Mouse (Mus musculus) MN1 (cell line): Measurements from ENCODE around the gene Cstb.
"Not testable (repeated sequence)": the region's sequence is repeated elsewhere in the genome, so short reads cannot be mapped to it uniquely, and the experiment has no call there.

Experiments
- DNase-seq: peaks from one replicate; pipeline ENCODE4 v3.0.0-alpha.2; 2016; ENCODE audit warnings: low spot score

Cstb gene

DNA sequence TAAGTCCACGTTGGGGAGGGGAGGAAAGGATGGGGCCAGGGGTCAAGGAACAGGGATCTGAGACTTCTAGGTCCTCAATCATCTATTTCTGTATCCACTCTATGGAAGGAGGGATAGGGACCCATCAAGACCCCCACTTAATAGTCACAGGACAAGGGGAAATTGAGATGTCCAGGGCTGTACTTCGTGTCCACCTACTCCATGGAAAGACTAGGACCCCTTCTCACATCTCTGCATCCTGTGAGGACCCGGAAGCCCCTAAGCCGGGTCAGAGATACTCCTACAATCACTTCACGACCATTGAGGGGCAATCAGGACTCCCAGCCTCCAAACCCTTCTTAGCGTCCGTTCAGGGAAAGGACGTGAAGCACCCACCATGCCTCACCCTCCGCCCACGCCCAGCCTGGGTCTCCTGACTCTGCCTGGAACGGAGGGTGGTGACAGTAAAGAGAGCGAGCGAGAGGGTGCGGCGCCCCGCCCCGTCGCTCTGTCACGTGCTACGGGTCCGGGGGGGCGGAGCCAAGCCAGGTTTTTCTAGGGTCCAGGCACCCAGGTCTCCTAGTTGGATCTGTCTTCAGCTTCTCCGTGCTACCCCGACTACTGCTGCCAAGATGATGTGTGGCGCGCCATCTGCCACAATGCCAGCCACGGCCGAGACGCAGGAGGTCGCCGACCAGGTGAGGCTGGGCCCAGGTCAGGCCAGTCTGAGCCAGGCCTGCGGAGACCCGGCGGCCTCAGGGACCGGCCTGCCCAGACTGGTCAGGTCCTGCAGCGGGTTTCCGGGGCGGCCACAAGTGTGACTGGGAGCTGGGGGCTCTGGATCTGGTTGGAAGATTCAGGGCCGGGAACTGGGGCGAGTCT is at the start of gene Cstb:
TSS of gene Cstb (plus strand) at position 489 of the 861 bp plus-strand sequence.
- peak; percentile 95 for DNase-seq

- DNase-seq: no peak
These were observed 47.0 kb upstream of the Cstb start for GRCm38 (mm10) chr10:78378516-78378915.

DNA sequence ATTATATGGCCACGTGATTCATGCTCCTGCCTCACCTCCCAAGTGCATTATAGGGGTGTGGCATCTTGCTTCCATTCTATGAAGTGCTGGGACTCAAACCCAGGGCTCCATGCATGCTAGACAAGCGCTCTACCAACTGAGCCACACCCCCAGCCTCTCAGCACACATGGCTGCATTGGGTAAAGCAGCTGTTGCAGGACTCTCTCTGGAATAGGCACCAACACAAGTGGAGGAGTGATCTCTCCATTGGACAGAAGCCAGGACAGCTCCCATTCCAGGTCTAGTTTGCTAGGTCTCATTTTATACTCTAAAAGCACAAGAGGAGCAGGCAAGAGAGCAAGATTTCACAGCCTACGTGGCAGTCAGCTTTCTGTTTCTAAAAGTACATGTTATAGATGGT is 41.9 kb upstream of the Cstb start:
- no peak for DNase-seq

DNA sequence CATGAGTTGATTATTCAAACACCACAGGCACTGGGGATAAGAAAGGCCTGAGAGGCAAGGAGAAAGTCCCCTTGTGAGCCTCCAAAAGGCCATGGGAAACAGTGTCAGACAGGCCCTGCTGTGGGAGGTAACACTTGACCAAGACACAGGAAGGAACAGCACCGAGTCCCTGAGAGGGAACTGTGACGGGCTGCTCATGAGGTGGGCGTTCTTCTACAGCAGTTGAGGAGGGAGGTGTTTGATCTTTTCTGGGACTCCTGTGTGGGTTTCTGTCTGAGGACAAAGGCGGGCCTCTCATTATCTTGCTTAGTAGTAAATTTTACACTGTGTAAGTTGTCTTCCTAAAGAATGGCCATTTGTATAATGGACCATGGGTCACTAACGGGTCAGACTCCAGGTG is 39.9 kb upstream of the Cstb start:
- no peak for DNase-seq

DNA sequence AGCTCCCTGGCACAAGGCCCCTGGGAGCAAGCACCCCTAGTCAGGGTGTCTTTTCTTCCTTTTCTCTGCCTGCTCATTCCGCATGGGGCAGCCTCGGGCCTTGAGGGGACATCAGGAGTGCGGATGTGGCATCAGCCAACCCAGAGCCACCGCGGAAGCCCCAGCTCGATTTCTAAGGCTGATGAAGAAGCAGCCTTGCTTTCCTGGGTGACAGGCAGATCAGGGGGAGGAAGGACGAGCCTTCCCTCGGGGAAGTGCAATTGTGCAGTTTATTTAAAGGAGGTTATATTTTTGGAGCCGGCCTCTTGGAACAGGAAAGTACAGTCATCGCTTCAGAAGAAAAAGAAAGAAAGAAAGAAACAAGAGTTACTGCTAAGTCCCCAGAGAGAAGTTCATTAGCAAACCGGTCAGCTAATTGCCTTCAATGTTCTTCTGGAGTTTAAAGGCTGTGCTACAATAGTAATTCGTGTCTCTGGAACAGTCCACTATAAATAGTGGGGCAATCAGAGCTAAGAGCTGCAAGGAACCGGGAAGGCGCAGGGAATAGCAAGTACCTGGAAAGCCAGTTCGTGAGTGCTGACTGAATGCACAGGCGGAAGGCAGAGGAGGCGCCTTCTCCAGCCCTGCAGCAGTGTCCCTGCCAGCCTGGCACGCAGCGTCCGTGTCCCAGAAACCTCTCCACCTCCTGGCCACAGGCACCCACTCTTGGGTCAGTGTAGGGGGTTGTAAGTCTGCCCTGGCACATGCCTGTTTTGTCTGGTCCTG is 37.1 kb upstream of the Cstb start:
- no peak for DNase-seq

DNA sequence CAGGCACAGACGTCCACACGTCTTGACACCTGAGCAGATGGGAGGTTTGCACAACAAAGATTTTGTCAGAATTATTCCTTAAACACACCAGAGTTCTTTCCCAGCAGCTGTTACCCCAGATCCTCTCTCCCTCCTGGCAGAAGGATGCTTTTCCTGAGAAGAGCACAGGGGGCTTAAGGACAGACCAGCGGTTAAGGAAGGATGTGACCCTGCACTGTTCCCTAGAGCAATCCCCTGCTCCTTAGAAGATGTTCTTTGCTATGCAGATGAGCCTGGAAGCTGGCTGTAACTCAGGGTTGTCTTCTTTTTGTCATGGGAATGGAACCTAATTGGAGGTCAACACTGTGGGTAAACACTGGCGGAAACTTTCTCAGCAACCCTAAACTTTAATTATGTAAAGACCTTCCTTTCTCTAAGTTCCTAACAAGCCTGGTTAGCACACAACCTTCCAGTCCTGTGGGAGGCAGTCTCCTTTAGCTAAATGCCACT is 34.4 kb upstream of the Cstb start:
- DNase-seq: no peak

- peak; percentile 79 for DNase-seq
These were observed 33.4 kb upstream of the Cstb start for GRCm38 (mm10) chr10:78392072-78392471.

- peak; percentile 78 for DNase-seq
These were observed 30.1 kb upstream of the Cstb start for GRCm38 (mm10) chr10:78395377-78395776.

- DNase-seq: peak; percentile 100
These were observed 29.4 kb upstream of the Cstb start for GRCm38 (mm10) chr10:78395819-78396624.

DNA sequence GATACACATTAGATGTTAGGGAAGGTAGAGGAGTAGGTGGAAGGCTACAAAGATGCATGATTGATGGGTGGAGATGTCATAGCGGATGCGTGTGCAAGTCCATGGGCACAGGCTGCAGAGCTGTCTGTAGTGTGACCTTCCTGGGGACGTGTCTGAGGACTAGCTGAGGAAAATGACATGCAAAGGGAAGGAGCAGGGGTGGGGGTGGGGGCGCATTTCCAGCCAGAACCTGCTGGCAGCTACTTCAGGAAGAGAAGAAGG is 28.9 kb upstream of the Cstb start:
- no peak for DNase-seq

DNA sequence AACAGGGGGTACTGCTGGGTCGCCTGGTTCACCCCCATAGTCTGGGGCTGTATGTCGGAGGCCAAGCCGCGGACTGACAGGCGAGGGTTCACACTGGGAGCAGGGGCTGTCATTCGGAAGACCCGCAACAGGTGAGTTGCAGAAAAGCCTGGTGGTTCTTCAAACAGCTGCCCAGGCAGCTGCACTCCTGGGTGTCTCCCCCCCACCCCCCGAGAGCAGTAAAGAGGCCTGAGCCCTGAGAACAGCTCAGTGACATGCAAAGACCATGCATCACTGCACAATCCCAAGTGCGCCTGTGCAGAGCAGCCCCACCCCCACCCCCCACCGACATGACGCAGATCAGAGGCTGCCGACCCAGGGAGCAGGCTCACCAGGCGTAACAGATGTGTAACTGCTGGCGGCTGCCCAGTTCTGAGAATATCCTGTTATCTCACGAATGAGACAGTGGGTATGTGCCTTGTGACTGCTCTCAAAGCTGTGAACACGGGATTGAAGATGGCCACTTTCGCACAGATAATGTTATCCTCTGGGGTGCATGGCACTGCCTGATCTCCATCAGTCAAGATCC is 26.3 kb upstream of the Cstb start:
- DNase-seq: peak; percentile 98

DNA sequence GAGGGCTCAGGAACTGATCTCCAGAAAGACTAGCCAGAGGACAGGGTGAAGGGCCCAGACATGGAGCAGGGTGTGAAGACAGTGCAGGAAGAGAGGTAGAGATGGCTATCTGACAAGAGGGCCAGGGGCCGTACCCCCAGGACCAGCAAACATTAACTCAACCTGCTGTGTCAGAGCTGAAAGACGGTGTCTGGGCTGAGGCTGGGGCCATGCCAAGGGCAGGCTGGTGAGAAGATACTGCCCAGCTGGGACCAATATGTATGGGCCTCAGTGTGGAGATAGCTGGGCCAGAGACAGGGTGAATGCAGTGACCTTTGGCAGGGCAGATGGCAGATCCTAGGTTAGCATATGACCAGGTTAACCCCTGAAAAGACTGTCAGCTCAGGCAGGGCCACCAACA is 24.3 kb upstream of the Cstb start:
- peak; percentile 53 for DNase-seq

GRCm38 (mm10) chr10:78402301-78402922 is 23.1 kb upstream of the Cstb start:
- DNase-seq: peak; percentile 68

DNA sequence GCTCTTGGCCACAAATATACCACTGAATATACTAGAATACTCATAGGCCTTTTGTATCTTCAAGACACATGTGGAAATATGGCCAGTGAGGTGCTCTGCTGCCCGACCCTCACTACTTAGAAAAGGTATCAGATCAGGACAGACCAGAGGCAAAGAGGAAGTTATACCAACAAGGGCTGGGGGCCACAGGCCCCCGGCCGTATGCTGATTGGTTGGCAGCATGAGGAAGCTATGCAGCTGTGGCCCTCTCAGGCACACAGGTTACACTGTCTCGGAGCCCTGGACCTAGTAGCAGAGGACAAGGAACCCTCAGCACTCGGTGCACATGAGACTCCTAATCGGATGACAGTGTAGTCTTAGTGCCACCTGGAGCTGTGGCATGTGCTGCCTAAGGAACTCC is 19.3 kb upstream of the Cstb start:
- no peak for DNase-seq

- no peak for DNase-seq
These were observed 18.3 kb upstream of the Cstb start for GRCm38 (mm10) chr10:78407132-78407531.

DNA sequence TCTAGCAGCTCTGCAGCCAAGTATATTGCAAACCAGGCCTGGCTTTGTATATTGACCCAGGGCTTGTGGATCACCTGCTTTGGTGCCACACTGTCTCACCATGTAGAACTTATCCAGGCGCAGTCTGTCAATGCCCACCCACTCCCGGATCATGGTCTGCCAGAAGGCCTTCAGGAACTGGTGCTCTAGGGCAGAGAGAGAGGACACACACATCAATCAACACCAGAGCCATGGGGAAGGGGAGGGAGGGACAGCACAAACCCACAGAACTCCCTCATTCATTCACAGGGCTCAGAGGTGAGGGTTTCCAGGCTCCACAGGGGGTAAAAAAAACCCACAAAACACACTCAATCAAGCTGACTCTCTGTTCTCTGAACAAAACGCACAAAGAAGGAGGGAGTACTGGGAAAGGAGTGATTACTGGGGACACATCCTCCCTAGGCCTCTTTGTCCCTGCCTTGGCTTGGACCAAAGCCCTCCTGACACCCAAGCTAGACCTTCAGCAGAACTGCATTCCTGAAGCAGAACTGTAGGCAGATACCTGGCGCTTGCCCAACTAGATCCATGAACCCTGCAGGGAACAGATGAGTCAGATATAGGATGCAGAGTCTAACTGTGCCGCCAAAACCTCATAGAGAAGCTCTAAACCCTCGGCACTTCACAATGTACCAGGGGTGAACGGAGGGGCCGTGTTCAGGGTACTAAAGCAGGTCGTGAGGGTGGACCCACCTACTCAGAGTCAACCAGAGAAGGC is 16.3 kb upstream of the Cstb start:
- DNase-seq: peak; percentile 84

DNA sequence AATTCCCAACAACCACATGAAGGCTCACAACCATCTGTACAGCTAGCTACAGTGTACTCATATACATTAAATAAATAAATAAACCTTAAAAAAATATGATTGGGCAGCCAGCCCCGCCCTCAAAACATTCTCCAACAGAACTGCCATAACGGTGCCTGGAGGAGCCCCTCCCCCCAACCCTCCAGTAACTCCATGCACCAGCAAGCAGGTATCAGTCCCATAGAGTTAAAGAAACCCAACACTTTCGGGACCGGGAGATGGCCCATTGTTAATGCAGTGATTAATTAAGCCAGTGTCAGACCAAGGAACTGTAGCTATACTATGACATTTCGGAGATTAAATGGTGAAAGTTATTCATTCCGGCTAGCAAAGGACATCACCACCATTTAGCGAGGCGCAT is 13.6 kb upstream of the Cstb start:
- no peak for DNase-seq

DNA sequence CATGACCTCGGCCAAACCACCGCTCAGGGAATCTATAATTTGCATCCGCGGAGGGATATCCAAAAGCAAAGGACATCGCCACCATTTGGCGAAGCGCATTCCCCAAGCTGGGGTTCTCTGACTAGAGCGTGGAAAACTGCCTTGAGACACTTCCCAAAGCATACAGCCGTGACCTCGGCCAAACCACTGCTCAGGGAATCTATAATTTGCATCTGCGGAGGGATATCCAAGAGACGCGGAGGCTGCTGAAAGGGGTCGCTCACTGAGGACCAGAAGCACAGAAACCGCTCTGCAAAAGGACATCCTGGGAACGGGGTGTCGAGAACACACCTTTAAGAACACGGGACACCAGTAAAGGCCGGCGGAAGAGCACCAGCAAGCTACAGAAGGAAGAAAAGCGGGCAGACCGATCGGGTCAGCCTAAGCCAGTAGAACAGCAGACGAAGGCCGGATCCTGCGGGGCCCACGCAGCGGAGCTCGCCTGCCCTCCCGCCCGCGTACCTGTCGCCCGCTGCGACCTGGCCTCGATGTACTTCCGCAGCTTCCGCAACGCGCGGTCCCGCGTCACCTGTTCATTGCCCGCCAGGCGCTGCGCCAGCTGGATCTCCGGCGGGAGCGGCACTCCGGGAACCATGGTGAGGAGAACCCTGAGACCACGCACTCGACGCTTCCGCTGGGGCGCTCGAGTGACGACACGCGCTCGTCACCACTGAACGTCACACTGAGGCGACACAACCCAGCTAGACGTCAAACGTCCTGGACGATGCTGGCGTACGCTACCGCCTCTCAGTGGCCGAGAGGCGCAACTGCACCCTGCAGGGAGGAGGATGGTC is 12.9 kb upstream of the Cstb start, which contains the start of gene Rrp1:
TSS of gene Rrp1 (minus strand) at position 725 of the 833 bp plus-strand sequence.
- DNase-seq: peak; percentile 97

DNA sequence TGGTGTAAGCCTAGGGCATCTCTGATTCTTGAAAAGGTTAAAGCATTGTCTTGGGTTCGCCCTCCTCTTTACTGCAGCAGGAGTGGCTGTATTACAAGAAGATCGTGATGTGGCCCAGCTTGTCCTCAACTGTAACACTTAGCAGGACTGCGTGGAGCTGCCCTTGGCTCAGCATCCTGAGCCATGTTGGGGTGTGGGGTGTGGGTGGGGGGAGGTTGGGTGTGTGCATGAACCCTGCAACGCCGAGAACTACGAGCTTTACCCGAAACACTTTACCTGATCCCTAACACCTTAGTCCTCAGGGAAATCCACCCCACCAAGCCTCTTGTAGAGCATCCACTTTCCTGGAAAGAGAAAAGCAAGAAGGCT is 12.3 kb upstream of the Cstb start:
- DNase-seq: no peak

DNA sequence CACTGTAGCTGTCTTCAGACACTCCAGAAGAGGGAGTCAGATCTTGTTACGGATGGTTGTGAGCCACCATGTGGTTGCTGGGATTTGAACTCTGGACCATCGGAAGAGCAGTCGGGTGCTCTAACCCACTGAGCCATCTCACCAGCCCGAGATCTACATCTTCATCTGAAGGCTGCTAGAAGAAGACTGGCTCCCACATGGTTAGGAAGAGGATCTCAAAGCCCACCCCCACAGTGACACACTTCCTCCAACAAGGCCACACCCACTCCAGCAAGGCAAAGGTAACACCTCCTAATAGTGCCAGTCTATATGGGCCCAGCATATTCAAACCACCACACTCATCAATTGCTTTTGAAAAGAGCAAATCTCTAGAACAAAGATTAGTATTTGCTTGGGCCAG is 10.5 kb upstream of the Cstb start:
- DNase-seq: not testable (repeated sequence)
